Mouse (Mus musculus) activated CD4-positive, CD25-positive, alpha-beta regulatory T cell, adult 4 months (primary cell): ENCODE results near the gene Serp1. TPM values are rescaled to one million over a fixed set of nuclear protein-coding genes. Genes with fewer than 3 reads are reported as not detected.

Experiments used
- ATAC-seq: one replicate; pipeline ENCODE4 v1.8.0; 2017
- polyA plus RNA-seq, 2 experiments: library from polyadenylated mRNA; unstranded; fragments of 100-300 nt; shearing (Covaris generic); gene quantifications; one replicate each; pipeline ENCODE4 v1.2.1; 2017

Gene Serp1
- 10 to 100 TPM; 50.4 to 54.0 TPM for polyA plus RNA-seq

DNA sequence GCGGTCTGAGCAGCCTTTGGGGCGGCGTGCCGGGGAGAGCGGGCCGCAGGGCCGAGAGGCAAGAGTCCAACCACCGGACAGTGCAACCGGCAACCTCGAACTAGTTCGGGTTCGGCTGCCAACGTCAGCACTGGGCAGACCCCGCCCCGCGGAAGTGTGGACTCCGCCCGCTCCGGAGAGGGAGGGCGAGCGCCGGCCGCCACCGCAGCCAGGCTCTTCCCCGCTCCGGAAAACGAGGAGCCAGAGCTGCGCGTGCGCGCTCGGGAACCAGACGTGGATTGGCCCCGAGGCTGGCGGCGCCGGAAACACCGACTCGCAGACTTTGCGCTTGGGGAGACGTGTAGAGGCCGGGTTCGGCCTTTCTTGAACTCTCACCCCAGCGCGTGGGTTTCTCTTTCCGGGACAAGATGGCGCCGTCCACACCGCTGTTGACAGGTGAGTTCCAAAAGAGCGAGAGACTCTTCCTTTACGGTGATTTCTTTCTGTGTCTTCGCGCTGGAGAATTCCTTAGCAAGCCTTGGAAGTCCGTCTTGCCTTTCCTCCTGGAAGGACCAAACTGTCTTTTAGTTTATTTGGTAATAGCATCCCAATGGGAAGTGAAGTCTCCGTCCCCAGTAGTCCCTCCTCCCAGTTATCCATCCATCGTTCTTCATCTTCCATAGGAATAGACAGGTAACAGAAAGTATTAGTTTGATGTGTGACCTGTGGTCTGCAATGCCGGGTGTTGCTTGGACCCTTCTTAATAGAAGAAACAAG, at the start of gene Serp1, which contains the start of gene Eif2a:
Gene Serp1, minus strand, starts transcription at position 241 of the 756 bp plus-strand sequence.
Gene Eif2a, plus strand, starts transcription at position 170 of the 756 bp plus-strand sequence.
- peak; percentile 96 for ATAC-seq

DNA sequence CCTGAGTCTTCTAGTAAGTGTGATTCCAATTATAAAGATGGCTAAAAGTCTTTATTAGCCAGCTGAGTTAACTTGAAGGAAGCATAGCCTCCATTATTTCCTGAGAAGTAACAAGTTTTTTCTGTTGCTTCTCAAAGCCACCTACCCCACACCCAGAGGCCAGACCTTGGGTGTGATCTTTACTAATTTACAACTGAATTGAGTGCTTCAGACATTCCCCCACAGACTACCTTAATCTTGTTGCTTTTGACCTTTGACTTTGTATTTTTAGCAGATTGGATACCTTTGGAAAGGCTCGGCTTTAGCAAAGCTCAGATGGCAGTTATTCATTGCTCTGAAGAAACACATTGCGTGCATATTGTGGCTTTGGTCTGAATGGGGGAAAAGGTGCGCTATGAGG, 45.1 kb upstream of the Serp1 start:
- no peak for ATAC-seq

DNA sequence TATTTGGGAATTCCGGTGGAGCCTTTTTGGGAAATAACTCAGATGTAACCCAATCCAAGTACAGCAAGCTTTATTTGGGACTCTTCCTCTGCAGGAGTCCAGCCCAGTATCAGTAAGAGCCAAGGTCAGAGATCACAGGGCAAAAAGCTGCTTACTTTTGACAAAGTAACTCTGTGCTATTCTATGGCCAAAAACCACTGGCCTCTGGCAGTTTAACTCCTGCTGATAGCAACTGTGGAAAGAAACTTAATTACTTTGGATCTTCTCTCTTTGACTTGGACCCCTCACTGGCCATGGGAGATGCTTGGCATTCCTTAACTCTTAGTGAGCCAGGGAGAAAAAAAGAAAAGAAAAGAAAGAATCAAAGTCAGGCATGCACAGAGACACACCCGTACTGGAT, 35.7 kb upstream of the Serp1 start:
- ATAC-seq: no peak

DNA sequence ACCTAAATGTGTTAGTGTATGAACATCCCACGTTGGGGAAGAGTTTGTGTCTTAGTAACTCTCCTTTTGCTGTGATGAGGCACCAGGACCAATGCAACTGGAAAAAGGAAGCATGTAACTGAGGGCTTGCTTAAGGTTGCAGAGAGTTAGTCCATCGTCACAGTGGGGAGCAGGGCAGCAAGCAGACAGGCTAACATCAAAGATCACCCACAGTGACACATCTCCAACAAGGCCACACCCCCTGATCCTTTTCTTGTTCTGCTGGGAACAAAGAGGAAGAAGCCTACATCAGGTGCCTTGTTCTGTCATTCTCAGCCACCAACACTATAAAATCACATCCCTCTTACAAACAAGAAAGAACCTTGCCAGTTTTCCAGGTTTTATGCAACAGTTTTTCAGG, 34.2 kb upstream of the Serp1 start:
- ATAC-seq: no peak

DNA sequence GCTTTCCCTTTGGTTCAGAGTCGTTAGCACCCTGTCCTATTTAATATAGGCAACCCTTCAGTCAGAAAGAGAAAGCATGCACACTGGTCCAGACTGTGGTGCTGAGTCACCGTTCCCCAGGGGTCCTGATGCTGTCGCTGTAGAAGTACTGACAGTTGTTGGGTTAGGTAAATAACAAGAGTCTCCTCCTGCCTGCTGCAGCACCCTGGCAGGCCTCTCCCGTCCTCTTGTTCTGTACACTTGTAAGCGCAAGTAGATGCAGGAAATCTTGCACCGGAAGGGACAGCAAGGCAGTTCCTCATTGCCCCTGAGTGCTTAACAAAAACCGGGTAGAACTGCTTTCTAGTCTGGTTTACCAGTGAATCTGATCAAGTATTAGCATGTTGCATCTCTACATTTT, 31.0 kb upstream of the Serp1 start:
- ATAC-seq: no peak

DNA sequence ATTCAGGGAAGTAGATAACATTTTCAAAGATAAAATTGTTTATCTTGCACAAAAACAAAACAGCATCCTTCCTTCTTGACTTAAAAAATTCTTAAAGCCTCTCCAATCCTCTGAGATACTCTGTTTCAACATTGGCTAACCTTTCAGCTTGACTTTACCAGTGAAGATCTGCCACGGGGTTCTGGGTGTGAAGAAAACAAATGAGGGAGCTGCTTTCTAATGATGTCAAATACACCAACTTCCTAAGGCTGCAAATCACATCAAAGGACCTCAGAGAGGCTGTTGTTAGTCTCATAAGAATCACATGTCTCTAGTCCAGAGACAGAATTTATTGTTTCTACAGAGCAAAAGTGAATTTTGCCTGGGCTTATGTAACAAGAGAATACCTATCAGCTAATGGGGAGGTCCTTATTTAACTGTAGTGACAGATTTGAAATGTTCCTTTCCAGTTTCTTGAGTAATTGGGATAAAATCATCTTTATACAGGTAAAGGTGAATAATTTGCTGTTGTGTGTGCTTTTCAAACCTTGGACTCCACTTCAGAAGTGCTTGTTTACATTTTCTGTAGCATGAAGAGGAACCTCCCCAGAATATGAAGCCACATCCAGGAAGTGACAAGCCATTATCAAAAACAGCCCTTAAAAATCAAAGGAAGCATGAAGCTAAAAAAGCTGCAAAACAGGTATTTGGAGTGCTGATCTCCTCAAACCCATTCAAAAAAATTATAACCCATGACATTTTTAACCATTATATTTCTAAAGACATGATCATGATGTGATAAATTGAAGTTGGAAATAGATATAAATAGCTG, 26.5 kb upstream of the Serp1 start:
- peak; percentile 84 for ATAC-seq

DNA sequence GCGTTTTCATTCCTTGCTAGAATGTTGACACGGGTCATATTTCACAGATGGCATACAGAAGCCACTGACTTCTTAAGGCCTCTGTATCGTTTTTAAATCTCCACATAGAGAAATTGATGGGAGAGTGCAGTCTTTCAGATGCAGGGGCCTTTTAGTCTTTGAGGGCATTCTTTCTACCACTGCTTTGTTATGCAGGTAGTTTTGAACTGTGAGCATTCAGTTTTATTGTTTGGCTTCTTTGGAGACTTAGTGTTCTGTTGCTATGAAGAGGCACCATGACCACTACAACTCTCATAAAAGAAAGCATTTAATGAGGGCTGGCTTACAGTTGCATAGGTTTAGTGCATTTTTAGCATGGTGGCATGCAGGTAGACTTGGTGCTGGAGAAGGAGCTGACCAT, 10.9 kb upstream of the Serp1 start:
- no peak for ATAC-seq

DNA sequence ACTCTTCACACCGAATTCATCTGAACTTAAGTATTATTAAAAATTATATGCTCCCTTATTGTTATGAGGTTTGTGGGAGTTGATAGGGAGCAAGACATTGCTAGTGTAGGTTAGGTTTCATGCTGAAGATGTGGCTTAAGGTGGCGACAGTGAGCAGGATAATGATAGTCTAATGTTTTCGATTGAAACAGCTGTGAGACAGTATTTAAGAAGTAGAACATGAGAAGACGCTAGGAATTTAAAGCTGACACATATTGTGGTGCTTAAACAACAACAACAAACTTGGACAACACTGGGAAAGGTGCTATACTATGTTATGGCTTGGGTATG, 681 bp upstream of the Serp1 start:
- no peak for ATAC-seq

DNA sequence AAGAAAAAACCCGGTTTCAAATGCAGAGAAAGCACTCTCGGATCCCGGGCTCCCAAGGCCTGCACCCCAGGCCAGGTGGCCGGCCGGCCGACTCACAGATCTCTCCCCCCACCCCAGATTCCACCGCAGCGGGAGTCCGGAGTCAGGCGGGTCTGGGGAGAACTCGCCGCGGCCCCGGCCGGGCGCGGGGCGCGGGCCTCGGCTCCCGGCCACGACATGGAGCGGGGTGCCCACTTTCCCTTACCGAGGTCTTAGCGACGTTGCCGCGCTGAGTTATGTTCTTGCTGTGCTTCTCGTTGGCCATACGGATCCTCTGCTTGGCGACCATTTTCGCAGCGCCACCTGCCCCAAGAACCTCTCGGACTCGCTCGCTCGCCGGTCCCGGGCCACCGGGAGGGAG, 526 bp downstream of the Serp1 start:
- peak; percentile 4 for ATAC-seq

DNA sequence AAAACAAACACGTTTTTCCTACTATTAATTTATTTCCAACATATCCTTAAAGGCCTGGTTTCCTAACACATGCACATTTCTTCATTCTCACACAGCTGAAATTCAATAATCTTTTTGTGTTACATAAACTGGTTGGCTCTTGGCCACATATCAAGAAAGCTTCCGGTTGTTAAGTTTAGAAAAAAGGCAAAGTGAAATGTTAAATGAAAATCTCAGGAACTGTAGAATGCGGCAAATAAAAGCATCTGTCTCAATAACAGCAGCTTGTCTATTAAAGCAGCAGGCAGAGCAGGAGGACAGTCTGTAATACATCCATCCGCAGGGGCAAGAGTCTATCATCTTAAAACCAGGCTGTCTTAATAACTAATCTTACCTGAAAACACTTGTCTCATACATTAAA, 1.4 kb downstream of the Serp1 start:
- ATAC-seq: no peak

DNA sequence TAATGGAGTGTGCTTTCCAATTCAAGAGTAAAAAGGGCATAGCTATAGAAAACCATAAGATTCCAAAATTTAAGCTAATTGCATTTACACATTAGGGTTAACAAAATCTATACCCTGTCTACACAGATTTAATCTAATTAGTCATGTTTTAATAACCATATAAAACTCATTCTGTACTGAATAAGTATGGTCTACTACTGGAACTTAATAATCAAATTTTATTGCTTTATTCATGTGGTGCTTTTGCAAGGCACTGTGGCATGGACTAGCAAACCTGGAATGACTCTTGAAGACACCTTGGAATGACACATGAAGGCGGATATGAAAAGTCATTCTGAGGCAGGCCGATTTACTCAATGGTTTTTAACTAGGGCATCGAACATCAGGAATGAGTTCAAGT, 2.3 kb downstream of the Serp1 start:
- ATAC-seq: no peak

DNA sequence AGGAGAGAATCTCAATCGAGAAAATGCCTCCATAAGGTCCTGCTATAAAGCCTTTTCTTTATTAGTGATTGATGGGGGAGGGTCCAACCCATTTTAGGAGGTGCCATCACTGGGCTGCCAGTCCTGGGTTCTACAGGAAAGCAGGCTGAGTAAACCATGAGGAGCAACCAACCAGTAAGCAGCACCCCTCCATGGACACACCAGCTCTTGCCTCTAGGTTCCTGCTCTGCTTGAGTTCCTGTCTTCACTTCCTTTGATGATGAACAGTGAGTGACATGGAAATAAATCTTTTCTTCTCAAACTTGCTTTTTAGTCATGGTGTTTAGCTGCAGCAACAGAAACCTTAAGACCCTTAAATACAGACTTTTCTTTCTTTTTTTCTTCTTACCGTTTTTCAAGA, 4.3 kb downstream of the Serp1 start:
- no peak for ATAC-seq

DNA sequence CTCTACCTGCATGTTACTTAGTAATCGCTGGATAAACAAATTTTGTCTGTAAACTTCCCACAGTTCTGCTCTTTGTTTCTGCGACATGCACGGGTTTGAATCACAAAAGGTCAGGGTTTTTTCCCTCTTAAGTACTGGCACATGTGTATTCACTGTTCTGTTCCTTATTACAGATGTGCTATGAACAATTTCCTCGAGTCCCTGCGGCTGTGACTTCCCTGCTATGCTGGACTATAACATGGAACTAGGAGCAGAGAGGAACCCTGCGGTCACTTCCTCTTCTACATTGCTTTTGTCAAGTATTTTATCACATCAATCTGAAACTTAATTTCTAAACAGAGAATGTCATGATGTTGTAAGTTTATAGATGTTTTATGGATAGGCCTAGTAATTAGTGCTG, 5.4 kb downstream of the Serp1 start:
- no peak for ATAC-seq

DNA sequence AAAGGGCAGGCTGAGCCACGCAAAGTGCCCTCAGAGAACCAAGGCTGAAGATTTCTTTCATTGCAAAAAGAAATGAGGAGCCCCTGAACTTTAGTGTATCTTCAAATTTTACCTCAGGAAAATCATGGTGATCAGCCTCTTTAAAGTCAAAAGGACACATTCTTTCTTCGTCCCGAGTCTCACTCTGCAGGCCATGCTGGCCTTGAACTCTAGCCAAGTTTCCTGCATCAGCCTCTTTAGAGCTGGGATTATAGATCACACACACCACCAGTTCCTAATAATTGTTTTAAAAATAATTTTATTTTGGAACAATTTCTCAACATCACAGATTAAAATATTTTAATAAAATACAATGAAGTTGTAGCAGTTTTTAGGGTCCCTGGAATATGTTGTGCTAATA, 6.2 kb downstream of the Serp1 start:
- no peak for ATAC-seq

DNA sequence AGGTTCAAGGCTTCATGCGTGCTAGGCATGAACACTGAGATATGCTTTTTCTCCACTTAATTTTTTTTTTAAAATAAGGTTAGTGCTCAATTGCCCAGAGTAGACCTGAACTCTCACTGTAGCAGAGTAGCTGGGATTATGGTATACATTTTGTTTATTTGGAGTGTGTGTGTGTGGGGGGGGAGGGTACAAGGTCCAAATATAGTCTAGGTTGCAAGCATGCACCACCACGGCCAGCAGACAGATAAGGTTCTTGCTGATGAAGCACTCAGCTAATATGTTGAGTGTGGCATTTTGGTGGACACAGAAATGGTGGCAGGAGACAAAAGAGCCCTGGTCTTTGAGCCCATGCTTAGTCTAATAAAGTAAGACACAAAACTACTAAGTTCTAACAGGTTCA, 6.7 kb downstream of the Serp1 start:
- no peak for ATAC-seq

DNA sequence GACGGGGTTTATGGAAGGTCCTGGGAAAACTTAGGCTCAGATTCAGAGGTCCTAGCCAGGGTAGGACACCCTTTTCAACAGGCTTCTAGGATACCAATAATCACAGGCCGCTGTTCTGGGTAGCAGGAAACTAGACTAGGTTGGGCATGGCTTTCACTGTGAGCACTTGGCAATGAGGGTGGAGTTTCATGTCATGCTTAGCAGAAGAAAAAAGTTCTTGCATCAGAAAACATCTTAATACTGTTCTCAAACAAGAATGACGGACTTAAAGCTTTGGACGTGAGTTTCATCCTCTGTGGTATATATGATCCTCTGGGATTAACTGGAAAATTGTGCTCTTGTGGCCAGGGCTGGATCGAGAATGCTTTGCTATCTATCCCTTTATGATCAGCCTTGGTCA, 7.9 kb downstream of the Serp1 start:
- peak; percentile 20 for ATAC-seq

DNA sequence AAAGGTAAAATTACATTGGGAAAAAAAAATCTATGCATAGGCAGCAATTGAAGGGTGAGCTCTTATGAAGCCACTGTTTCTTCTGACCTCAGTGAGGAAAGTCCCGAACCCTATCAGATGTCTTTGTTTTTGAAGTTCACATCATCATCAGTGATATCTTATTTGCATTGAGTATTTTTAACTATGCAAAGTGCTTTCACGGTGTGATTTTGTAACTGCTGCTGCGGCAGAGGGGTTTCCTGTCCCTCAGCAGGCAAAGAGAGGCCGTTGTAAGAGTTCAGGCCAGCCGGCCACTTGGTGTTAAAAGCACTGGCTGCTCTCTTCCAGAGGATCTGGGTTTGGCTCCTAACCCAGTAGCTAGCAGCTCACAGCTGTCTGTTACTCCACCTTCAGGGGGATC, 8.4 kb downstream of the Serp1 start:
- ATAC-seq: peak; percentile 78

DNA sequence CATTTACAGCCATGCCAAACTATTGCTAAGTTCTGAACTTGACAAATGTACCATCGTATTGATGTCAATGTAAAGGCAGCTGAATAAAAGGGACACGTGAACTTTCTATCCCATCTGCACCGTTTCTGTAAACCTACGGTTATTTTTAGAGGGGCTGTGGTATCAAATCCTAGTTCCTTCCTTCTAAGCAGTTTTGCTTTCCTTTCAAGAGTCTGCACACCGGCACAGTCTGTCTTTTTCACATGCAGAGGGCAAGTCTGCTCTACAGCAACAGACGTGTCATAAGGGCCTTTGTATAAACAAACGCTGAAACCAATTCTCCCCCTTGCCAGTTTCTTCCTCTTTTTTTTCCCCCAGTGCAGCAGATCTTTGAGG, 9.1 kb downstream of the Serp1 start:
- ATAC-seq: peak; percentile 65

DNA sequence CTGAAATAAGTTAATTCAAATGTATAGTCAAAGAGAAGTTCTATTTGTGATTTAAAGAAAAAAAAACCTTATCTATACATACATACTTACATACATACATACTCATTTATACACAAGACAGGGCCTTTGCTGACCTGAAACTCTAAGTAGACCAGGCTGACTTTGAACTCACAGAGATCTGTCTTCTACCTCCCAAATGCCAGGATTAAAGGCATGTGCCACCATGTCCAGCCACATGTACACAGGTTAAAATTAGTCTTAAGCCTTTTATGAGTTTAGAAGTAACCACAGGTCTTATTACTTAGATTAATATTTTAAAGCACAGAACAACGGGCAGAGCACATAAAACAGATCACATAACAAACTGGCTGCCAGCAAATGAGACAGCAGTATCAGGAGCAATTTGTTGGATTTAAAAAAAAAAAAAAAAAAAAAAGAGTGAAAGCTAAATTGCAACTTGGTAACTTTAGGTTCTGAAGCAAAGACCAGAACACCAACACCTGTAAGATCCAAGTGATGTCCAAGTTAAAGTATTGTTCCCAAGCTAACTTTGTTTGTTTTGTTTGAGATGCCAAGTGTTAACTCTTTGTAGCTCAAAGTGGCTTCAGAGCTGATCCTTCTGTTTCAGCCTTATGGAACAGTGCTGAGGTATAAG, 9.6 kb downstream of the Serp1 start:
- ATAC-seq: peak; percentile 2

DNA sequence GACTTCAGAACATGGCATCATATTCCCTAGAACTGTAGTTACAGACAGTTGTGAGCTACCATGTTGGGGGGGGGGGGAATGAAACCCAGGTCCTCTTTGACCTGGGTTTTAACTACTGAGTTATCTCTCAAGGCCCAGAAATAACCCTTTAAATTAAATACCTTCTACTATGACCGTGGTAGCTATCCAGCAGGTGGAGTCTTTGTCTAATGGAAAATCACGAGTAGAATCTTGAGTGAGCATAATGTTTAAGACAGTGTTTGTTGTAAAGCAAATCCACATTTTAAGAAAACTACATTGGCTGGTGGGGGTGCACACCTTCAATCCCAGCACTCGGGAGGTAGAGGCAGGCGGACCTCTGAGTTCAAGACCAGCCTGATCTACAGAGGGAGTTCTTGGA, 12.2 kb downstream of the Serp1 start:
- ATAC-seq: no peak

DNA sequence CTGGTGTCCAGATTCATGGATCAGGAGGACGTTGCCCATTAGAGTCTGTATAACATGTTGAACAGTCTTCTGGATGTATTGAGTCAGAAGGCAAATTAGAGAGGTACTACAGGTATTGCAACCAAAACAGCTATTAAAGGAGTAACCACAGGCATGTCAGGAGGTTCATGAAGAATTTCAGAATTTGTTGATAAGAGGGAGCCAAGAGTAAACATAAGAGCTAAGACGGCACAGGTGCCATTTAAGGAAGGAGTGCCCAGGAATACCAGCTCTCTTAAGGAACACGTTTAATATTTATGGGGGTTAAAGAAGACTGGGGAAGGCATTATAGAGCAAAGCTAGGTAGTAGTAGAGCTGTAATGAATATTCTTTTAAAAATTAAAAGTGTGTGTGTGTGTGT, 13.0 kb downstream of the Serp1 start:
- ATAC-seq: no peak

DNA sequence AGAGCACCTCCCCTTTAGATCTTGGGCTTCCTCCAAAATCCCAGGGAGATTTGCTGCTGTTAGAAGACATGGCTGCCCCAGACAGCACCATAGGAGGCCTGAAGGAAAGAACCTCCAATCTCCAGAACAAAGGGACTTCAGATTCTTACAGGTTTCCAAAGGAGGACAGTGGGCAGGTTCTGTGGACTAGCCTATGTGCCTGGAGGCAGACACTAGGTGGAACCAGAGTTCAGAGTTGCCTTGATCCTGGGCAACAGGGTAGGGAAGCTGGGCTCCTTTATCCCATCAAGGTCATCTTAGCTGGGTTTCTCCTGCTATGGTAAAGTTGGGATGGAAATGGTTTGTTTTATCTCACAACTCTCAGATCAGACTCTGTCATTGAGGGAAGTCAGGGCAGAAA, 14.1 kb downstream of the Serp1 start:
- ATAC-seq: no peak

DNA sequence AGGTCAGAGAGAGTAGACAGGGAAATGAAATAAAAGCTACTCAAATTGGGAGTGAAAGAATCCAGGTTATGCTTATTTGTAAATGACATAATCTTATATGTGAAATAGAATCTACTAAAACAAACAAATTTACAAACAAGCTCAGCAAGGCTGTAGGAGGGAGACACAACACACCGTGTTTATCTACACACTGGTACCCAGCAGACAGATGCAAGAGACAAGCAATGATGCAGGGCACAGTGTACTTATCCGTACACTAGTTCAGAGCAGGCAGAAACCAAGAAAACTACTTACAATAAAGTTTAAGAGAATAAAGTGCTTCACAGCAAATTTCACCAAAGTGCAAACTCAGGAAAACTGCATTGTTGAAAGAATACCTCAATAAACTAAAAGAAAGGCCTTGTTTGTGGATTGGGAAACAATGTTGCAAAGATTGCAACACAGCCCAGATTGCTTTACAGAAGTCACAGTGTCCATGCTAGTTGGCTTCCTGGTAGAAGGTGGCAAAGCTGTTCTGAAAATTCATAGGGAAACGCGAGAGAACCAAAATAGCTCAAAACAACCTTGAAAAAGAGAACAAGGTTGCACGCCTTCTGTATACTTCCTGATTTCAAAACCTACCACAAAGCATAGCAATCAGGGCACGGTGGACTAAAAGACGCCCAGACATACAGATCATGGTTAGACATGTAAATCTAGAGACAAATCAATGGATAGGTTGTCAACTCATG, 17.5 kb downstream of the Serp1 start:
- no peak for ATAC-seq
